Mouse (Mus musculus) intestine, embryonic 16.5 days (tissue): ENCODE measurements at regions not wholly inside any gene's neighbourhood (a gene's known extent, or its start where the extent isn't known, plus 50 kb on each side); places are given as distances from the start of the nearest gene placed in this dataset.

Source experiments
- ATAC-seq: fragments of 200-750 bp; cut with Nextera tagmentation; 2 replicates; pipeline ENCODE4 v1.8.0; 2017; ENCODE audit warnings: moderate TSS enrichment, moderate library complexity
- H3K27ac ChIP-seq: fragments of 300-500 bp; sonication (generic); 2 replicates; pipeline ENCODE4 v1.5.1; 2014; ENCODE audit warnings: mild to moderate bottlenecking, low read length
- H3K27me3 ChIP-seq: fragments of 300-500 bp; sonication (generic); replicated peaks from 2 replicates; pipeline ENCODE4 v1.6.1; 2014; ENCODE audit warnings: low read length, control low read depth, mixed read lengths; ENCODE audit not compliant: control insufficient read depth, insufficient read depth
- H3K36me3 ChIP-seq: fragments of 300-500 bp; sonication (generic); 2 replicates; pipeline ENCODE4 v1.6.1; 2014; ENCODE audit warnings: low read length, control low read depth; ENCODE audit not compliant: control insufficient read depth, insufficient read depth
- H3K4me1 ChIP-seq: fragments of 300-500 bp; sonication (generic); 2 replicates; pipeline ENCODE4 v1.6.1; 2014; ENCODE audit warnings: low read length, control low read depth, mixed read lengths; ENCODE audit not compliant: control insufficient read depth, insufficient read depth
- H3K4me2 ChIP-seq: fragments of 300-500 bp; sonication (generic); 2 replicates; pipeline ENCODE4 v1.6.1; 2014; ENCODE audit warnings: low read depth, low read length, control low read depth
- H3K4me3 ChIP-seq: fragments of 300-500 bp; sonication (generic); 2 replicates; pipeline ENCODE4 v1.5.1; 2014; ENCODE audit warnings: mild to moderate bottlenecking, low read length
- H3K9ac ChIP-seq: fragments of 300-500 bp; sonication (generic); 2 replicates; pipeline ENCODE4 v1.6.1; 2014; ENCODE audit warnings: low read depth, low read length
- H3K9me3 ChIP-seq: fragments of 300-500 bp; sonication (generic); 2 replicates; pipeline ENCODE4 v1.6.1; 2016; ENCODE audit warnings: low read length, control low read depth; ENCODE audit not compliant: control insufficient read depth
- whole genome bisulfite sequencing: fragments of 180-500 bp; shearing (Covaris S2); extraction: QIAGEN DNeasy Blood & Tissue Kit; methylation state at CpG from one replicate; pipeline ENCODE4 v1.1.7; 2014; 5-methylcytosine and 5-hydroxymethylcytosine counted together

GRCm38 (mm10) chr5:106322574-106323215 lies 135.3 kb downstream of the Barhl2 start:
- H3K9ac ChIP-seq, result no peak overlapping the region
- H3K4me2 ChIP-seq, result no peak overlapping the region
- no peaks in the 10 kb centered on the region for H3K4me1 ChIP-seq
- no peak overlapping the region for H3K27ac ChIP-seq
- no peak overlapping the region for H3K4me3 ChIP-seq
- no peak for ATAC-seq
- no peaks in the 10 kb centered on the region for H3K9me3 ChIP-seq
- no peaks in the 10 kb centered on the region for H3K27me3 ChIP-seq
- WGBS, result 35% methylated on average over 18 of the region's 18 CpGs
- H3K36me3 ChIP-seq, result no peaks in the 10 kb centered on the region

- Histone ChIP-seq H3K36me3 (no peaks in the 10 kb centered on the region), H3K4me1 (no peaks in the 10 kb centered on the region), H3K9me3 (no peaks in the 10 kb centered on the region), H3K27me3 (no peaks in the 10 kb centered on the region), H3K4me3 (no peak overlapping the region), H3K9ac (no peak overlapping the region), H3K4me2 (no peak overlapping the region), H3K27ac (no peak overlapping the region)
- no peak for ATAC-seq
- 37% methylated on average over 5 of the region's 5 CpGs for WGBS
Observed at GRCm38 (mm10) chr5:106321426-106321825, 136.5 kb downstream of the Barhl2 start.

DNA sequence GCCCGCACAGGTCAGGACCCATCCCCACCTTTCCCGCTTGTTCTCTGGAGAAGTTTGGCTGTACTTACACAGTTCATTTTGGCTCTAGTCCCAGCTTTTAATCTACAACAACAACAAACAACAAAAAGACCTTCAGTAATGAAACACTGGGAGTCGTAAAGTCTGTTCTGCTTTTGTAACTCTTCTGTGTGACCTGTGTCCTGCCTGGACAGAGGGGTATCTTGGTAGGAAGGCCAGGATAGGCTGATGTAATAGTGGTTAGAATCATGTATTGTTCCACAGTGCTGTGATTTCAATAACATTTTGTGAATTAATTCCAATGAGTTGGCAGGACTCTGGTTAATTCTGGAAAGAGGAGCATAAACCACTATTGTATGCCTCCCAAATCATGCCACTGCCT lies 136.9 kb downstream of the Barhl2 start:
- H3K36me3 ChIP-seq, result no peaks in the 10 kb centered on the region
- no peak overlapping the region for H3K9ac ChIP-seq
- no peaks in the 10 kb centered on the region for H3K4me1 ChIP-seq
- no peak overlapping the region for H3K27ac ChIP-seq
- H3K27me3 ChIP-seq, result no peaks in the 10 kb centered on the region
- H3K9me3 ChIP-seq, result no peaks in the 10 kb centered on the region
- no peak overlapping the region for H3K4me2 ChIP-seq
- WGBS, result 66% methylated on average over 3 of the region's 3 CpGs
- no peak for ATAC-seq
- H3K4me3 ChIP-seq, result no peak overlapping the region

- 60% methylated on average over 6 of the region's 6 CpGs for WGBS
- no peaks in the 10 kb centered on the region for H3K4me1 ChIP-seq
- H3K36me3 ChIP-seq, result no peaks in the 10 kb centered on the region
- no peak overlapping the region for H3K9ac ChIP-seq
- no peaks in the 10 kb centered on the region for H3K27me3 ChIP-seq
- H3K4me3 ChIP-seq, result no peak overlapping the region
- H3K9me3 ChIP-seq, result no peaks in the 10 kb centered on the region
- ATAC-seq, result no peak
- H3K4me2 ChIP-seq, result no peak overlapping the region
- H3K27ac ChIP-seq, result no peak overlapping the region
Observed at GRCm38 (mm10) chr5:106320039-106320438, 137.9 kb downstream of the Barhl2 start.

GRCm38 (mm10) chr5:106318246-106318645 lies 139.7 kb downstream of the Barhl2 start:
- Histone ChIP-seq H3K4me2 (no peak overlapping the region), H3K9me3 (no peaks in the 10 kb centered on the region), H3K4me1 (no peaks in the 10 kb centered on the region), H3K9ac (no peak overlapping the region), H3K36me3 (no peaks in the 10 kb centered on the region), H3K4me3 (no peak overlapping the region), H3K27ac (no peak overlapping the region), H3K27me3 (no peaks in the 10 kb centered on the region)
- no peak for ATAC-seq
- WGBS, result 88% methylated on average over 6 of the region's 6 CpGs

- Histone ChIP-seq H3K4me2 (no peak overlapping the region), H3K27me3 (no peaks in the 10 kb centered on the region), H3K36me3 (no peaks in the 10 kb centered on the region), H3K9ac (no peak overlapping the region), H3K9me3 (no peaks in the 10 kb centered on the region), H3K4me3 (no peak overlapping the region), H3K4me1 (no peaks in the 10 kb centered on the region), H3K27ac (no peak overlapping the region)
- ATAC-seq, result no peak
- WGBS, result 80% methylated on average over 6 of the region's 6 CpGs
Observed at GRCm38 (mm10) chr5:106313874-106314273, 144.1 kb downstream of the Barhl2 start.

- WGBS, result 55% methylated on average over 4 of the region's 4 CpGs
- H3K4me1 ChIP-seq, result no peaks in the 10 kb centered on the region
- H3K9me3 ChIP-seq, result no peaks in the 10 kb centered on the region
- no peak for ATAC-seq
- no peak overlapping the region for H3K4me2 ChIP-seq
- H3K4me3 ChIP-seq, result no peak overlapping the region
- H3K36me3 ChIP-seq, result no peaks in the 10 kb centered on the region
- no peaks in the 10 kb centered on the region for H3K27me3 ChIP-seq
- H3K9ac ChIP-seq, result no peak overlapping the region
- no peak overlapping the region for H3K27ac ChIP-seq
Observed at GRCm38 (mm10) chr5:106301372-106301771, 156.6 kb downstream of the Barhl2 start.

DNA sequence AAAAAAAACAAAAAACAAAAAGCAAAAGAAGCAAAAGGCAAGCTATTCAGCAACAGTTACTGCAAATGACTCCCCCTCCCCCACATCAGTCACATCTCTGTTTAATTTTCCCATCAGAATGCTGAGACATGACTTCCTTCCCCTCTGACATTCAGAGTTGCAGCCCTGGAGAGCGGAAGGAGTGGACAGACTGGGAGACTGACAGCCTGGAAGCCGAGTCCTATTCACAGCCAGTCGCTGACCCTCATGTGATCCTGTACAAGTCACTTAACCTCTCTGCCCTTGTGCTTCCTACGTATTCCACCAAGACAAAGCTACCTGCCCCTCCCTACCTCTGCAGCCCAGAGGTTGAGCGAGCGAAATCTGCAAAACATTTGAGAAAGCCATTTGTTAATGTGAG lies 161.2 kb downstream of the Barhl2 start:
- H3K4me1 ChIP-seq, result no peaks in the 10 kb centered on the region
- no peak overlapping the region for H3K9ac ChIP-seq
- H3K4me2 ChIP-seq, result no peak overlapping the region
- no peak overlapping the region for H3K4me3 ChIP-seq
- ATAC-seq, result no peak
- H3K27ac ChIP-seq, result no peak overlapping the region
- no peaks in the 10 kb centered on the region for H3K9me3 ChIP-seq
- WGBS, result 34% methylated on average over 6 of the region's 6 CpGs
- H3K27me3 ChIP-seq, result no peaks in the 10 kb centered on the region
- H3K36me3 ChIP-seq, result no peaks in the 10 kb centered on the region

- no peaks in the 10 kb centered on the region for H3K27me3 ChIP-seq
- no peak overlapping the region for H3K9ac ChIP-seq
- H3K9me3 ChIP-seq, result no peaks in the 10 kb centered on the region
- H3K27ac ChIP-seq, result no peak overlapping the region
- H3K4me2 ChIP-seq, result no peak overlapping the region
- H3K36me3 ChIP-seq, result no peaks in the 10 kb centered on the region
- WGBS, result 63% methylated on average over 2 of the region's 2 CpGs
- ATAC-seq, result no peak
- no peak overlapping the region for H3K4me3 ChIP-seq
- no peaks in the 10 kb centered on the region for H3K4me1 ChIP-seq
Observed at GRCm38 (mm10) chr5:106295993-106296392, 162.0 kb downstream of the Barhl2 start.

GRCm38 (mm10) chr5:106295538-106295937 lies 162.4 kb downstream of the Barhl2 start:
- no peak overlapping the region for H3K4me3 ChIP-seq
- 20% methylated on average over 3 of the region's 3 CpGs for WGBS
- no peak overlapping the region for H3K4me2 ChIP-seq
- no peaks in the 10 kb centered on the region for H3K36me3 ChIP-seq
- H3K9ac ChIP-seq, result no peak overlapping the region
- no peak overlapping the region for H3K27ac ChIP-seq
- no peaks in the 10 kb centered on the region for H3K27me3 ChIP-seq
- H3K4me1 ChIP-seq, result no peaks in the 10 kb centered on the region
- no peak for ATAC-seq
- no peaks in the 10 kb centered on the region for H3K9me3 ChIP-seq
